Mouse (Mus musculus) cerebellum, adult 18-20 months (tissue): ENCODE measurements around the gene Angptl1.

Experiments
- DNase-seq, 2 experiments: peaks; one replicate each; pipeline ENCODE4 v3.0.0; 2021

Angptl1 gene

DNA sequence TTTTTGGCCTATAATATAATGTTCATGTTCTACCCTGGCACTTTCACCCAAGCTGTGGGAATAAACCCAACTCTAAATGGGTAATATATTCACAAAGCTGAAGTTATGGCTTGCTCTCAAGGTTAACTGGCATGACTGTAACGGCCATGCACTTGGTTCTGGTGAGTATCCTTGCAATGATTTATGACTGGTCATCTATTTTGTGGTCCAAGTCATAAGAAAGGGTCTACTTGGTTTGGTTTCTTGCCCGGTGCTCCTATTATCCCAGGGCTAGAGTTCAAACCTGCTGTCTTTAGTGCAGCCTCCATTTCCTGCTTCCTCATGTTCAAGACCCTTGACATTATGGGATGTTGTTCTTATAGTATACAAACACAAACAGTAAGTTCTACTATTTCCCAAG is 46.4 kb downstream of the Angptl1 start:
- DNase-seq = no peak

DNA sequence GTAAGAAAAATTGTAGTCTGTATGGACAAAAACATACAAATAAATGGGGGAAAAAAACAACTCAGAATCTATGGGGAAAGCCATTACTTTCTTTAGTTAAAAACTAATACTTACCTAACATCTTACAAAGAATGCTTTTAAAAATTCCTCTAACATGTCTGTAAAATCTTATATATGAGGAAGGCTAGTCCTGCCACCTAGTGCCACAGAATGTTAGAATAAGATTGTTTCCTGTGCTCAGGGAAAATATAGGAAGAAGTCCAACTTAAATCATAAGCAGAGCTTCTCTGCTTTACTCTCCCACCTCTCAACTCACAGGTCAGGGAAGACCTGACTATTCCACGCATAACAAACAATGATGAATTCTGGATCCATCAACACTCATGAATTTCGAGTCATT is 47.5 kb downstream of the Angptl1 start:
- DNase-seq = no peak

DNA sequence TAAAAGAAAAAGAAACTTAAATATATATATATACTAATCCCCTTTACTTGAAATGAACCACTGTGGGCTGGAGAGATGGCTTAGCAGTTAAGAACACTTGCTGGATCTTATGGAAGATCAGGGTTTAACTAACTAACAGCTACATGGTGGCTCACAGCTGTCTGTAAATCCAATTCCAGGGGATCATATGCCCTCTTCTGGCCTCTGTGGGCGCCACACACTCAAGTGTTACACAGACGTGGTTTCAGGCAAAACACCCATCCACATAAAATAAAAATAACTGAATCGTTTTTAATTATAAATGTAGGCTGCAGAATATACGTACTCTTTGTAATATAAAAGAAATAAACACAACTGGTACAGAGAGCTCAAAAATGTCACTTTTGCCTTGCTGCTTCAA is 50.5 kb downstream of the Angptl1 start:
- no peak for DNase-seq

DNA sequence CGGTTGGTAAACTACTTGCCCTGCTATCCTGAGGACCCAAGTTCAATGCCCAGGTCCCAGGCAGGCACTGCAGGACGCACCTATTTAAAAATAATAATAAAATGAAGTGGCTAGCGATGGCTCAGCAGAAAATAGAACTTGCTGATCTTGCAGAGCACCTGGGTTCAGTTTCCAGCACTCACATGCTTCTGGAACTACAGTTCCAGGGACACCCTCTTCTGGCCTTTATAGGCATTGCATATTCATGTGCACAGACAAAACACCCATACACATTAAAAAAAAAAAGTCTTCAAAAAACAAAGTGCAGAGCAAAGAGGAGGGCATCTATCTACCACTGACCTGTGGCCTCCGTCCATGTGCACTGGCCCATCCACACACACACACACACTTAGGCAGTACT is 53.2 kb downstream of the Angptl1 start:
- DNase-seq = no peak

DNA sequence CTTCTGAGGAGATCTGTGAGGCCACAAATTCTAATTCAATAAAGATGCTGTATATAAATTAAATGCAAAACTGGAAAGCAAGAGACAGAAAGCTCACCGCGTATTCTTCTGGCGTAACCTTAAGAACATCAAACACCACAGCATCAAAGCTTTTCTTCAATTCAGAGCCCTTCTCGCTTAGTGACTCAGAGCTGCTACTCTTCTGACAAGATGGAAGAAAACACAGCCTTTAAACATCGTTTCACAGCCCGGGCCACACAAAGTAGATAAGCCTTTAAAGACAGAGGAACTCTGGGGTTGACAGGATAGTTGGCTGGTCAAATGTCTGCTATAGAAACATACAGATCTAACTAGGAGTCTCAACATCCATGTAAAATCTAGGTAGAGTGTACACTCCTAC is 63.3 kb downstream of the Angptl1 start:
- DNase-seq = no peak

DNA sequence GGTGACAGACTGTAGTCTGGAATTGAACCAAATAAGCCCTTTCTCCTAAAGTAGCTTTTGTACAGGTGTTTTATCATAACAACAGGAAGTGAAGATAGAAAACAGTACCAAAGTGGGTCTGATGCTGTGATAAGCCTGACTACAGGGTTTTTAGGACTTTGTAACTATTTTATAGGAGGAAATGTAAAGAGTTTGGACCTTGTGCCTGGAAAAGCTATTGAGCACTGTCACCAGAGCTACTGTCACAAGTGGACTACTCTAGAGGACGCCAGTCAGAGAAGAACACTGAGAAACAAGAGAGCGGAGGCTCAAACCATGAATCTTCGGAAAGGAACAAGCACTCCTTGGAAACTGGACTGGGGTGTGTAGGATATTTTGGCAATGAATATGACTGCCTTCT is 65.5 kb downstream of the Angptl1 start:
- DNase-seq = no peak

DNA sequence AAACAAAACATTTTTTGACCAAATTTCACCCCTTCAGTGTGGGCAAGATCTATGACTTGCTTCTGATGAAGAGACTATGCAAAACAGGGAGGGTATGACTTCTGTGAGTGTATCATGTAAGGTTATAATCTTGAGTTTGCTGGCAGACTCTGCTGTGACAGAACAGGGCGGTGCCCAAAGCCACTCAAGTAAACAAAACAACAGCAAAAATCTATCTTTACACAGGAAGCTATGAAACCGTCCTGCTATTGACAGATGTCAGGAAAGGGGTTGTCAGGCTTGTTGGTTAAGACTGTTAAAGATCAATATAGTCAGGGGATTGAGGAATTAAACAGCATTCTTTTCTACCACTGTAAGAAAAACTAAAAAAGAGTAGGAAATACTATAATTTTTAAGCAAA is 67.3 kb downstream of the Angptl1 start:
- DNase-seq = no peak

DNA sequence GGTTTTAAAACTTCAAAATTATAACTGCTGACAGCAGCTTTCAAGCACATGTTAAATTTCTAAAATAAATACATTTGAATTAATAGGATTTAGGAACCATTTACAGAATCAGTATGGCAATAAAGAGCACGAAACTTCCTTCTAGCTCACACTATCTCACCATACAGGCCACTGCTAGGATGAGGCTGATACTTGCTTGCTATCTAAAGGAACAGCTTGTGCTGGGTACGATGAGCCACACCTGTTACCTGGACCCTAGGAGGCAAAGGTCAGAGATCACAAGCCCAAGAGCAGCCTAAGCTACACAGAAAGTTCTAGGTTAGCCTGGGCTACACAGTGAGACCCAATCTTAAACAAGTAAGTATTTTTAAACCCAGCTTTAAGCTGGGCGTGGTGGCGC is 70.9 kb downstream of the Angptl1 start:
- no peak for DNase-seq

DNA sequence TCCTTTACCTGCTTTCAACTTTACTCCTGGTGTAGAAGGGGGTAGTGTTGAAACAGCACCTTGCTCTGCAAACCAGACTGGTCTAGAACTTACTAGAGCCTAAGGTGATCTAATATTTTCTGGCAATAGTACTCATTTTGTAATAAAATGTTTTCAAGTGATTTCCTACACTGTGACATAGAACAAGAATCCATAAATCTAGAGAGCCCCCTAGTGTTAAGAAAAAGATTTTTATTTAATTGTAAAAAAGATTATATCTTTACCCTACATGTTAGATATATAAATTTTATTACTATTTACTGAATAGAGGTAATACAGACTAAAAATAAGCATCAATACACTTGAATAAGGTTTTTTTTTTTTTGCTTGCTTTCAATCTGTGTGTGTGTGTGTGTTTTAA is 71.5 kb downstream of the Angptl1 start:
- DNase-seq = no peak
